Mouse (Mus musculus) heart, adult 2 months (tissue): ENCODE measurements around the gene Add2.

Experiments
- CTCF ChIP-seq: fragments of 200-600 bp; IDR thresholded peaks from 2 replicates; pipeline ENCODE4 v1.8.1; 2022; ENCODE audit warnings: antibody characterized with exemption, mild to moderate bottlenecking, moderate library complexity
- POLR2A ChIP-seq: fragments of 200-500 bp; IDR thresholded peaks from 2 replicates; pipeline ENCODE4 v1.6.1; 2011; ENCODE audit warnings: mild to moderate bottlenecking, low read depth, low read length, control low read depth; ENCODE audit not compliant: insufficient read depth

DNA sequence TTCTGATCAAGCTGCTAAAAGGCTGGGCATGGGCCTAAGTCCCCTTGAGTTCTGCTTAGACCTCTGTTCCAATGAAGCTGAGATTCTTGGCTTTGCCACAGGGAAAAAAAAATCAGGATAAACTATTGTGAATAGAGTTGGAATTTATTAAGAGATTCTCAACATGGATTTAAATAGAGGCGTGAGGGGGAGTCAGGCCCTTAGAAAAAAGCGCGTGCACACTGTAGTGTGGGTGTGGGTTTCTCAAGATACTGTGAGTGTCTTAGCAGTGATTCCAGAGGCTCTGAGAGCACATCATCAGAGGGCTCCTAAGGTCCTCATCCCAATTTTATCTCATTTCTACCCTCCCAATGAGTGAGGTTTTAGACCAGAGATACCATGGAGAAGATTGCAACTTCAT is 31.7 kb downstream of the Add2 start:
- TF ChIP-seq CTCF (no peak), POLR2A (no peak)
